Mouse (Mus musculus) splenic B cell, adult 2 months (primary cell): Measurements from ENCODE around the gene Aldh5a1.

Experiments
- DNase-seq: peaks from one replicate; pipeline ENCODE4 v3.0.0-alpha.2; 2011; ENCODE audit warnings: low read depth, low spot score
- H3K27me3 ChIP-seq: 2 replicates; pipeline ENCODE4 v1.6.1; 2012; ENCODE audit warnings: mild to moderate bottlenecking, low read length, moderate library complexity, mixed read lengths; ENCODE audit not compliant: control insufficient read depth, poor library complexity, insufficient read depth, severe bottlenecking
- H3K36me3 ChIP-seq: 2 replicates; pipeline ENCODE4 v1.6.1; 2012; ENCODE audit warnings: mild to moderate bottlenecking, low read length, moderate library complexity, mixed read lengths; ENCODE audit not compliant: control insufficient read depth, poor library complexity, insufficient read depth, severe bottlenecking

The Aldh5a1 gene

DNA sequence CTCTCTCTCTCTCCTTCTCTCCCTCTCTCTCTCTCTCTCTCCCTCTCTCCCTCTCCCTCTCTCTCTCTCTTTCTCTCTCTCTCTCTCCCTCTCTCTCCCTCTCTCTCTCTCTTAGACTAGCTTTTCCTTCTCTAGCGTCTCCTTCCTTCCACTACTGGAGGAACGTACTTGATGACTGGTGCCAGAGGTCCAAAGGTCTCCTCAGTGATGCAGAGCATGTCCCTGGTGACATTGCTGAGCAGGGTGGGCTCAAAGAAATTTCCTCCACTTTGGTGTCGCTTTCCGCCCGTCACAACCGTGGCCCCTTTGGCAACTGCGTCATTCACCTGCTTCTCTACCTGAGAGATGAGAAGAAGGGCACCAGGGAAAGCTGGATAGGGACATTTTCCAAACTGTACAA is 23.9 kb downstream of the Aldh5a1 start:
- Histone ChIP-seq H3K27me3 (no peaks in the 10 kb centered on the region), H3K36me3 (no peaks in the 10 kb centered on the region)
- no peak for DNase-seq

DNA sequence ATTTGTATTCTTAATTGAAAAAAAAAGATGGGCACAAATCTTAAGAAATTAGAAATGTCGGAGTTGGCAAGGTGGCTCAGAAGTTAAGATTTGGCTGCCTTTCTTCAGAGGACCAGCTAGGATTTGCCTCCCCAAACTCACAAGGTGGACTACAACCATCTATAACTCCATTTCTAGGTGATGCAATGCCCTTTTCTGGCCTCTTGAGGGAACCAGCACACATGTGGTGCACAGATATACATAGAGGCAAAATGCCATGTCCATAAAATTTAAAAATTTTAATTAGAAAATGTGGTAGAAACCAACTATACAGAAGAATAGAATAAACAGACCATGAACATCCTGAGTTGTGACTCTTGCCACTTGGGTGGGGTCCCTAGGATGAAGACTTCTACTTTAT is 28.3 kb downstream of the Aldh5a1 start:
- H3K27me3 ChIP-seq = no peaks in the 10 kb centered on the region
- no peak for DNase-seq
- H3K36me3 ChIP-seq = no peaks in the 10 kb centered on the region

DNA sequence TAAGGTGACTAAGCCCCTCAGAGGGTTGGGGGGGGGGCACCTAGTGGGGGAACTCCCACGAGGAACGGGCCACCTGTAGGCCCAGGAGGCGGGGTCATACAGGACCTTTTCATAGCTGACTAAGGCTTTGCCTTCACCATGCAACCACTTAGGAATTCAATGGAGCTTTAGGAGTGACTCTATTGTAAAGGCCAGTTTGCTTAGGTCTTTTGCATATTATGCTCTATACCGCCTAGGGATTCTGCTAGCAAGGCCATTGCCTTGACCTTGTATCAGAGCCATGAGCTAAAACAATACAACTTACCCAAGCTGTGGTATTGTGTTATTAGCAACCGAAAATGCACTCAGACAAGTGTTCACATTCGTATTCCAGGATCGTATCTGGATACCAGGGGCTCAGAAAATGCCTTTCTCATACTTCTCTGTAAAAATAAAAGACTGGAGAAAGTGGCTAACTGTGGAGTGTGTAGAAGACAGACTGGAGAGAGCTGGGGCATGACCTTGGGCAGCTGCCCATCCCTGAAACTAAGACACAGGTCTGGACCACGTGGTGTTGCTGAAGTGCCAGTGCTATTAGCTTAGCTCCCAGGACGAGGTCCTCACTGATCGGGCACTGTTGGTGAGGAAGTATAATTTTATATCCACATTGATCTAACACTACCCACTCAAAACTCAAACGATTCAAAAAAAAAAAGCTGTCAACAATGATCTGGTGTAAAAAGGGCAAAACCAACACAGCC is 30.5 kb downstream of the Aldh5a1 start:
- DNase-seq = no peak
- H3K27me3 ChIP-seq = no peaks in the 10 kb centered on the region; the same call in 1 of the 2 replicates
- H3K36me3 ChIP-seq = no peaks in the 10 kb centered on the region

DNA sequence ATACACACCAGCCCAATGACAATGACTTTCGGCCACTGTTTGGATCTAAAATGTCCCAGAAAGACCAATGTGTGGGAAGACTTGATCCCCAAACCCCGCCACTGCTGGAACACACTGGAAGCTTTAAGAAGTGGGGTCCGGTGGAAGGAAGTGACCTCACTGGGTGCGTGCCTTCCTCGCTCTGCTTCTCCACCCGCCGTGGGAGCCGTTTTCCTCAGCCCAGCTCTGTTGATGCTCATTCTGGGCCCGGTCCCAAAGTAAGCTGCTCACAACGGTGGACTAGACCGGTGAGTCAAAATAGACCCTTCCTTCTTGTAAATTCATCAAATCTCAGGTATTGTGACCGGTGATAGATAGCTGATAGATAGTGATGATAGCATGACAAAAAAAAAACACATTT is 32.0 kb downstream of the Aldh5a1 start:
- no peaks in the 10 kb centered on the region; the same call in 1 of the 2 replicates for H3K27me3 ChIP-seq
- DNase-seq = no peak
- no peaks in the 10 kb centered on the region for H3K36me3 ChIP-seq

DNA sequence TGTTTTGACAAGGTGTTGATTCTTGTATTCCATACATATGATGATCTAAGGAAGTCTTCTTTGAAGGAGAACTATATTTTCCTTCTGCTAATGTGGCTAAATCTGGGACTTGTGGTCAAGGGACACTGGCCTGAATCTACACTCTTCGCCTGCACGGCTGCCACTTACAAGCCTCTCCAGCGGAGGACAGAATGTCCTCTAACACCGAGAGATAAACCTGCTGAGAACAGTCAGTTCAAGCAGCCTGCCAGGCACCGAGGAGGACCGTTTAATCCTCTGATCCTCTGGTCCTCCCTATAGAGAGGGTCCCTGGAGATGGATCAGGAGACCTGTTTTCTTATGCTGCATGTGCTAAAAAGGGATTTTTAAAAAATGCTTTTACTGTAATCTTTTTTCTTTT is 34.0 kb downstream of the Aldh5a1 start:
- H3K36me3 ChIP-seq = no peaks in the 10 kb centered on the region
- no peaks in the 10 kb centered on the region; the same call in 1 of the 2 replicates for H3K27me3 ChIP-seq
- no peak for DNase-seq

DNA sequence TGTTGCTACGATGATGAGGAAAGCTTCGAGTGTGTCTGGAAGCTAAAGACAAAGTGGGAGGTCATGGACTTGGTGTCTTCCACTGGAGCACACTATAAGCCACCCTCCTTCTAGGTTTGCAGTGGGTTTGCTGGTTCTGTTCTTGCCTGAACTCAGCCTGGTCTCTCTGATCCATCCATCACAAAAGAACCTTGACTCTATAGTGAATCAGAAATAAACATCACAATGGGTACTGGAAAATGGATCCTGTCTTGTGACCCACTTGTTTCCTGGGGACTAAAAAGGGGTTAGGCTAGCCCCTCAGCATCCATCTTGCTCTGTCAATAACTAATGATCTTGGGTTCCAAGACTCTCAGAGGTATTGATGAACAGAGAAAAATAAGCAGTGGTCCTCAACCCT is 35.5 kb downstream of the Aldh5a1 start:
- Histone ChIP-seq H3K36me3 (no peaks in the 10 kb centered on the region), H3K27me3 (no peaks in the 10 kb centered on the region; the same call in 1 of the 2 replicates)
- DNase-seq = no peak

DNA sequence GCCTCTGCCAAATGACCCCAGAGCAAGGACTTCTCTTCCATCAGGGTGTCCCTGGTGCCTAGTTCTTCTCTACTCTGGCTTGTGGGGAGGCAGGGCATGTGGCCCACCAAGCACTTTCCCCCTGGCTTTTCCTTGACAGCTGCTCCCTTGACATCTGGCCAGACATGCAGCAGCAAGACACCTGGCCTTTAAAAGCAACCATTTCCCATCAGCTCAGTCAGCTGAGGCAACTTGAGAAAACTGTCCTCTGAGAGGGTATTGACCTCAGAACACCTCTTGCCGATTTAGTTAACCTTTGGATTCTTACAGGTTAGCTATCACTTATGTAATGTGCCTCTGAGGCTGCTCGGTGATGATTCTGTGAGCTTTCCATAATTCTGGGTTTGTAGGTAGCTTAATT is 43.6 kb downstream of the Aldh5a1 start:
- no peak for DNase-seq
- no peaks in the 10 kb centered on the region for H3K27me3 ChIP-seq
- H3K36me3 ChIP-seq = no peaks in the 10 kb centered on the region

DNA sequence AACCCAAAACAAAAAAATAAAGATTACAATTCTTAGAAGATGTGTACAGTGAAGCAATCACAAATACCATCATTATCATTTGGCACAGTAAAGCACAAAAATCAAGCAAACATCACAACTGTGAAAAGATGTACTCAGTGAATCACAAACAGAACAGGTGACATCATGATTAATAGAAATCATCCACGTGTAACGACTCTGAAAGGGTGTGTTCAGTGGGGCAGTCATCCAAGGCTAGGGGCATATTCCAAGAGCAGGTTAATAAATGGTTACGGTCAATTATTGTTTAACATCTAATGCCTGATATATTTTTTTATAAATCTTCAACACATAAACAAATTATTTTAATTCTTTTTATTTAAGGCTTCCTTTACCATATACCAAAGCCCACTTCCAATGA is 44.9 kb downstream of the Aldh5a1 start:
- DNase-seq = no peak

DNA sequence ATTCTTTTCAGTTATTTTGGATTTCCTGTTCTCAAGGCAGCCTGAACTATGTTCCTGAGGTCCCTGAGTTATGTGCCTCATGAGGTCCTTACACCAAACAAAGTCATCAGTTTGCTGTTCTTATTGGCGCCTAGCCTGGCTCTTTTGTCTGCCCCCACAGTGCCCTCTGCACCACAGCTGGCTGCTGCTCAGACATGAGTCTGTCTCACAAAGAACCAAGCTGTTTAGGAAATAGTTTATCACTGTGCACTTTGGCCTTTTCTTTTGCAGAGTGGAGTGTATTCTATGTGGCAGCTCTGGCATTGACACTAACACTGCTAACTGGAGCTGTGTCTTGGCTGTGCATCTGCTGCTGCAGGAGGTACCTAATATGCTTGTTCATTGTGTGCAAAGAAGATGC is 47.9 kb downstream of the Aldh5a1 start:
- Histone ChIP-seq H3K27me3 (no peaks in the 10 kb centered on the region), H3K36me3 (no peaks in the 10 kb centered on the region)
- DNase-seq = no peak

More for the DNA sequence above, 44.9 kb downstream of the Aldh5a1 start:
- Histone ChIP-seq H3K36me3 (no peaks in the 10 kb centered on the region), H3K27me3 (no peaks in the 10 kb centered on the region)

DNA sequence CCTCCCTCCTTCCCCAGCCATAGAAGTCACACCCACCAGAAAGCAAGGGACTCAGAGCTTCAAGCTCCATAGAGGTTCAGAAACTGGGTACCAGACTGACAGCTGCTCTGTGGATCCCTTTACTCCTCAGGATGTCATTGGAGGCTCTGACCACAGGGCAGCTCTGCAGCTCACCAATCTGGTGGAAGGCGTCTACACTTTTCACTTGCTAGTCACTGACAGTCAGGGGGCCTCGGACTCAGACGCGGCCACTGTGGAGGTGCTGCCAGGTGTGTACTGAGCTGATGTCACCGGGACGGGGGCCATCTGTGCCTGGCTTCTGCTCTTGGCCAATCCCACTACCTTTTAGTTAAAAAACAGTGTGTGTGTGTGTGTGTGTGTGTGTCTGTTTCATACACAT is 55.0 kb downstream of the Aldh5a1 start:
- no peak for DNase-seq
- H3K36me3 ChIP-seq = no peaks in the 10 kb centered on the region
- H3K27me3 ChIP-seq = no peaks in the 10 kb centered on the region

DNA sequence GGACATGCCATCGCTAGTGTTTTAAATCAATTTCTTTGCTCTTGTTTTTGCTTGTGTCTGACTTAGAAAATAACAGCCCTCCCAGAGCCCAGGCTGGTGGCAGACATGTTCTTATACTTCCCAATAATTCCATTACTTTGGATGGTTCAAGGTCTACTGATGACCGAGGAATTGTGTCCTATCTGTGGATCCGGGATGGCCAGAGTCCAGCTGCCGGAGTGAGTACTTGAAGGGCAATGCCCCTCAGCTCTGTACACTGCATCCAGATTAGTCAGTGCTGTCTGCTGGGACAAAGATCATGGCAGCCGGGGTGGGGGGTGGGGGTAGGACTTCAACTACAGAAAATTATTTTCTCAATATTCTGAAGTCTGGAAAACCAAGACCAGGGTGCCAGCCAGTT is 56.8 kb downstream of the Aldh5a1 start:
- no peak for DNase-seq
- H3K27me3 ChIP-seq = no peaks in the 10 kb centered on the region
- no peaks in the 10 kb centered on the region for H3K36me3 ChIP-seq

DNA sequence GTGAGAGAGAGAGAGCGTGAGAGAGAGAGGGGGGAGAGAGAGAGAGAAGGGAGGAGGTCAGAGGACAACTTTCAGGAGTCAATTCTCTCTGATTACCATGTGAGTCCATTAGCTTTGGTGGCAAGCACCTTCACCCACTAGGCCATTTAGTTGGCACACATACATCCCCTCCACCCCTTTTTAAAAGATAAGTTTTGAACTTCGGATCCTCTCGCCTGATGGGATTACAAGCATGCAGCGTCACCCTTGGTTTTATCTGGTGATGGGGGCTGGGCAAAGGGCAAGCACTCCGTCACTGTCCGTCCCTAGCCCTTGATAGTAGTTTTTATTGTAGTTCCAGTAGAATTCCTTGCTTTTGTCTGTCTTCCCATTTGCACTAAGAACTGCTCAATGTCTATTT is 57.3 kb downstream of the Aldh5a1 start:
- Histone ChIP-seq H3K36me3 (no peaks in the 10 kb centered on the region), H3K27me3 (no peaks in the 10 kb centered on the region)
- DNase-seq = no peak

DNA sequence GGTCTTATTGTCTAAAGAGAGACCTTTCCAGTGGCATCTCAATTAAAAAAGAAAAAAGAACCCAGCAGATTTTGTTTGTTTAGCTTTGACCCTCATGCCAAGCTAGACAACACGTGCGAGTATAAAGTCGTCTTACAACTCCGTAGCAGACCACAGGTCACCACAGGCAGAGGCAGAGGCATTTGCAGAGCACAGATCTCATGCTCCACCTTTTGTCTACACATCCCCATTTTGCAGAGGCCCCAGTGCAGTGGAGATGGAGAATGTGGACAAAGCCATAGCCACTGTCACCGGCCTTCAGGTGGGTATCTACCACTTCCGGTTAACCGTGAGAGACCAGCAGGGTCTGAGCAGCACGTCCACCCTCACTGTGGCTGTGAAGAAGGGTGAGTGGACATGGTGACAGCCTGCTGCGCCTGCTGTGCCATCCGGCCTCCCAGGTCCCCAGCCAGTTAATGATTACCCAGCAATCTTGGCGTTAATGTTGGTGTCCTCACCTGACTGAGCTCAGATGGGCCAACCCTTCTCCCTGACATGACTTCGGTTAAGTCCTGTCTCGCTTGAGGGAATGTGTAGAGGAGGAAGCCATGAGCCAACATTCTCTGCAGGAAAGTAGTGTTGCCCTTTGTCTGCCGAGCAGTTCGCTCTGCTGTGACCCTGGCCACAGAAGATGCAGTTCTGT is 58.0 kb downstream of the Aldh5a1 start:
- H3K27me3 ChIP-seq = no peaks in the 10 kb centered on the region
- no peaks in the 10 kb centered on the region for H3K36me3 ChIP-seq
- no peak for DNase-seq

DNA sequence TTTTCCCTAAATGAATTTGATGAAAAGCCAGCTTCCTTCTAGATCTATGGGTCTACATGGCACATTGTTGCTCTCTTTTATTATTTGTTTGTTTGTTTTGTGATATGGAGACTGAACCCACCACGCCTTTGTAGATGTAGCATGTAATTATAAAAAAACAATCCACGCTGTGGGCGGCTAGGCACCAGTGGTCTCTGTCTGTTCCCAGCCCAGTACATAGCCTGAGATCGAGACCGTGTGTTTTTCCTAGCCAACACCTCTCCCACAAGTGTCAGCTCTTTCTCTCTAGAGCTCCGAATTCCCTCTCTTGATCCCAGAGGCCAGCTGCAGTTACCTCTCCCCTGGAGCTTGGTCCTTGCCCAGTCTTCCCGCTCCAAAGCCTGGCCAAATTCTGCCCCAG is 69.2 kb downstream of the Aldh5a1 start:
- Histone ChIP-seq H3K27me3 (no peaks in the 10 kb centered on the region), H3K36me3 (no peaks in the 10 kb centered on the region)
- DNase-seq = no peak

DNA sequence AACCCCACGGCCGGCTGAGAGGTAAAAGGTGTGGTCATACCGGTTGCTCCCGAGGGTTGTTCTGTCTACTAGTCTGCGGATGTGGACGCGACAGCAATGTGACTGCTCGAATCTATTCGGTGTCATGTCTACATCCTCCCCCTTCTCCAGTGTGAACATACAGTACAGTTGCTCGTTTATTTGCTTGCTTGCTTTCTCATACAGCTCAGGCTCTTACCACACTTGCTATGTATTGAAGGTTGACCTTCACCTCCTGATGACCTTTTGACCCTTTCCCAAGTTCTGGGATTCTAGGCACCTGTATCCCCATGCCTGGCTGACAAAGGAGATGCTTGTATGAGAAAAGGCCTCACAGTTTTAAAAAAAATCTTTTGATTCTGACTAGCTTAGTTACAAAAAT is 69.7 kb downstream of the Aldh5a1 start:
- DNase-seq = no peak
- Histone ChIP-seq H3K36me3 (no peaks in the 10 kb centered on the region), H3K27me3 (no peaks in the 10 kb centered on the region)
